Mouse (Mus musculus) brain, adult 10 weeks (tissue): ENCODE results near the gene Sept7. TPM values are rescaled to one million over a fixed set of nuclear protein-coding genes. Genes with fewer than 3 reads are reported as not detected.

Experiments used
- polyA plus RNA-seq: library from polyadenylated mRNA; stranded (reverse); fragments of 350-450 nt; fragmentation: Illumina TruSeq; extraction: RNeasy Lipid Tissue Mini Kit (QIAGEN cat#74804); gene quantifications from one replicate; pipeline ENCODE4 v1.2.3, GENCODE M21; 2015; ENCODE audit warnings: low read depth, low replicate concordance

Gene Sept7
- 575 TPM for polyA plus RNA-seq

DNA sequence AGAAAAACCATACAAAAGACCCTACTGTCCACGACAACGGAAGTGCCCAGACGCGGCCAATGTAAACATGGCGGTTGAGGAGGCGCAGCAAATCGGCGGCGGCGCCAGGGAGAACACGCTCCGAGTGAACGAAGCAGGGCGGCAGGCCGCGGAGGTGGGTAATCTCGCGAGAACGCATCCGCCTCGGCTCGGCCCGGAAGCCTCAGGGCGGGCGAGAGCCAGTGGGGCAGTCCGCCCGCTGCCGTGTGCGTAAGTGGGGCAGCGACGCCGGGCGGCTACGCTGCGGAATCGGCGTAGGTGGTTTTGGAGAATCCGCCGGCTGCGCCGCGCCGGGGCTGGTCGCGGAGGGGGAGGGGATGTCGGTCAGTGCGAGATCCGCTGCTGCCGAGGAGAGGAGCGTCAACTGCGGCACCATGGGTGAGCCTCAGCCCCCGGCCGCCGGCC is at the start of gene Sept7:
Gene Sept7, plus strand, starts transcription at position 157 of the 444 bp plus-strand sequence.

Other genes starting within 250 kb of the Sept7 start
- gene Gm10181, start 163.0 kb upstream of the Sept7 start, polyA plus RNA-seq: not detected
- 37.1 TPM for gene Herpud2, start 100.6 kb upstream of the Sept7 start, polyA plus RNA-seq
- 16.9 TPM for gene Eepd1, start 229.1 kb downstream of the Sept7 start, polyA plus RNA-seq